Mouse (Mus musculus) hindbrain, embryonic 14.5 days (tissue): ENCODE results near the gene Klhdc8a. TPM values are rescaled to one million over a fixed set of nuclear protein-coding genes. Genes with fewer than 3 reads are reported as not detected.
A peak's percentile ranks its signal among the peaks of the same experiment; 100 is the strongest.

Source experiments
- ATAC-seq: fragments of 200-750 bp; cut with Nextera tagmentation; 2 replicates; pipeline ENCODE4 v1.8.0; 2017; ENCODE audit warnings: moderate number of reproducible peaks, mild to moderate bottlenecking, moderate TSS enrichment, moderate library complexity; ENCODE audit not compliant: low FRiP score
- DNase-seq: peaks from one replicate; pipeline ENCODE4 v3.0.0-alpha.2; 2015; ENCODE audit warnings: low spot score
- H3K27ac ChIP-seq: fragments of 300-500 bp; sonication (generic); 2 replicates; pipeline ENCODE4 v1.5.1; 2014; ENCODE audit warnings: mild to moderate bottlenecking, moderate library complexity
- H3K27me3 ChIP-seq: fragments of 300-500 bp; sonication (generic); 2 replicates; pipeline ENCODE4 v1.6.1; 2014; ENCODE audit warnings: mild to moderate bottlenecking, low read length, mixed read lengths; ENCODE audit not compliant: control insufficient read depth, insufficient read depth
- H3K36me3 ChIP-seq: fragments of 300-500 bp; sonication (generic); replicated peaks from 2 replicates; pipeline ENCODE4 v1.6.1; 2014; ENCODE audit not compliant: control insufficient read depth, insufficient read depth
- H3K4me1 ChIP-seq: fragments of 300-500 bp; sonication (generic); replicated peaks from 2 replicates; pipeline ENCODE4 v1.6.1; 2014; ENCODE audit warnings: antibody characterized with exemption, low read length, mixed read lengths; ENCODE audit not compliant: control insufficient read depth, insufficient read depth
- H3K4me2 ChIP-seq: fragments of 300-500 bp; sonication (generic); replicated peaks from 2 replicates; pipeline ENCODE4 v1.6.1; 2014; ENCODE audit warnings: mild to moderate bottlenecking, moderate library complexity
- H3K4me3 ChIP-seq: fragments of 300-500 bp; sonication (generic); replicated peaks from 2 replicates; pipeline ENCODE4 v1.5.1; 2014; ENCODE audit warnings: mild to moderate bottlenecking, low read length
- H3K9ac ChIP-seq: fragments of 300-500 bp; sonication (generic); 2 replicates; pipeline ENCODE4 v1.6.1; 2014
- H3K9me3 ChIP-seq: fragments of 300-500 bp; sonication (generic); 2 replicates; pipeline ENCODE4 v1.6.1; 2016; ENCODE audit warnings: low read length; ENCODE audit not compliant: control insufficient read depth
- WGBS: fragments of 180-500 bp; shearing (Covaris S2); extraction: QIAGEN DNeasy Blood & Tissue Kit; methylation state at CpG from one replicate; pipeline ENCODE4 v1.1.7; 2014; 5-methylcytosine and 5-hydroxymethylcytosine counted together
- polyA plus RNA-seq: library from polyadenylated mRNA; unstranded; fragments of >200 nt; fragmentation: Nextera tagmentation; extraction: Ambion mirVana; gene quantifications from 2 replicates; pipeline ENCODE4 v1.2.1, GENCODE M21; 2014

The Klhdc8a gene
- polyA plus RNA-seq, 1 experiment from 2014 or later, result 8.5 TPM

DNA sequence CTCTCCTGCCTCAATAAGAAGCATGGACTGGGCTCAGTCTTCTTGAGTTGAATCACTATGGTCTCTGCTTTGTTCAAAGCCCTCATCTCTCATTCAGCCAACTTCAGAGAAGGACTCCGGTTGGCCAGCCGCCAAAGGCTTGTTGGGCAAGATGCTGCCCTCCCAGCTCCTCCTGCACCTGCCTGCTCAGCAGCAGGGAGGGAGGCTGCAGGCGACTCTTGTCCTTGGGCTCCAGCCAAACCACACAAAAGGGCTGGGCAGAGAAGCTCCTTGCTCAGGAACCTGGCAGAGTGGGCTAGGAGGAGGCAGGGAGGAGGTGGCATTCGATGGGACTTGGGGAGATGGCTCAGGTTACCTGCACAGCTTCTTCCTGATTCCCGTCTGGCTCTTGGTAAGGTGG is 20.8 kb downstream of the Klhdc8a start:
- Histone ChIP-seq H3K4me2 (peak overlapping the region; percentile 80), H3K9me3 (no peaks in the 10 kb centered on the region), H3K27me3 (no peaks in the 10 kb centered on the region), H3K9ac (peak overlapping the region; percentile 18; the same call in 1 of the 2 replicates), H3K36me3 (no peaks in the 10 kb centered on the region), H3K27ac (peak overlapping the region; percentile 58), H3K4me3 (no peak overlapping the region), H3K4me1 (peaks cover 63% of the 10 kb centered on the region)
- 19% methylated on average over 5 of the region's 5 CpGs for WGBS
- DNase-seq (peak; percentile 50), ATAC-seq (no peak; the same call in 1 of the 2 replicates)

GRCm38 (mm10) chr1:132321821-132322580 is 23.6 kb downstream of the Klhdc8a start:
- H3K9ac ChIP-seq, result peak overlapping the region; percentile 55
- H3K9me3 ChIP-seq, result no peaks in the 10 kb centered on the region
- DNase-seq (peak; percentile 44), ATAC-seq (no peak)
- no peaks in the 10 kb centered on the region for H3K36me3 ChIP-seq
- no peaks in the 10 kb centered on the region for H3K27me3 ChIP-seq
- H3K27ac ChIP-seq, result peak overlapping the region; percentile 94
- H3K4me1 ChIP-seq, result peaks cover 72% of the 10 kb centered on the region
- peak overlapping the region; percentile 16; the same call in 1 of the 2 replicates for H3K4me2 ChIP-seq
- H3K4me3 ChIP-seq, result no peak overlapping the region
- WGBS, result 31% methylated on average over 7 of the region's 7 CpGs

DNA sequence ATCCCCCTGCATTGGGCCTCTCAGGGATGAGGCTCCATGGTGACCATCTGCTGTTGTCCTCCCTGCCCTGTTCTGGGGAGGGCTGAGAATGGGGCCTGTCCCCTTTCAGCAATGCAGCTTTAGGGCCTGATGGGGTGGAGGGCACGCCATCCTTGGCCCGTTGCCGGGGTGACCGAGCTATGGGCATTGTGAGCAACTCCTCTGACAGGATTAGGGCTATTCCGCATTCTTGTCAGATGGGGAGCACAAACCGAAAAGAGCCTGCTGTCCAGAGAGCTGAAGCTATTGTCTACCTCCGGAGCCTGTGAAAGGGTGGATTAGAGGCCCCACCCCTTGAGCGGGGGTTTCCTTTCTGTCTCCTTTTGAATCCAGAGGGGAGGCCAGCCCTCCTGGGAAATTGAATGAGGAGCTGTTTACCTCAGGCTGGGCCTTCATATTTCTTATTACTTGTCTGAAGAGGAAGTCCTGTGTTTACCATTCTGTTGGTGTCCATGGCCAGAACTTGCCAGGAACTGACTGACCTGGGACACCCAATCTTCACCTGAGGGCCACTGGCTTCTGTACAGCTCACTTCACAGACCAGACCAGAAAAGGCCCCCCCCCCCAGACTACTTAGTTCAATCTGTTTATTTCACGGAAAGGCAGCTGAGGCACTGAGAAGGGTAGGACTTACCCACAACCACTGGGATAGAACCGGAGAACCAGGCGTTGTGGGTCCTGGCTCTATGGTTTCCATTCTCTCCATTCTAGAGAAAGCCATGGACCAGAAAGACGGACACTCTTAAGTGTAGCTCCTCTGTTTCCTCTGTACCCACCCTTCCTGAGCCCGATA is 24.5 kb downstream of the Klhdc8a start:
- 11% methylated on average over 13 of the region's 13 CpGs for WGBS
- Histone ChIP-seq H3K27ac (peak overlapping the region; percentile 94), H3K9ac (peak overlapping the region; percentile 55), H3K36me3 (0 out of 2 replicates have a peak, but pooled peaks cover under 1% of the 10 kb centered on the region), H3K4me2 (peak overlapping the region; percentile 16; the same call in 1 of the 2 replicates), H3K27me3 (no peaks in the 10 kb centered on the region), H3K9me3 (no peaks in the 10 kb centered on the region), H3K4me1 (peaks cover 72% of the 10 kb centered on the region), H3K4me3 (no peak overlapping the region)
- ATAC-seq (peak; percentile 88), DNase-seq (peak; percentile 73)

- Histone ChIP-seq H3K36me3 (peaks cover 26% of the 10 kb centered on the region), H3K9me3 (no peaks in the 10 kb centered on the region), H3K4me2 (no peak overlapping the region), H3K4me1 (peaks cover 48% of the 10 kb centered on the region), H3K27ac (peak overlapping the region; percentile 52), H3K27me3 (no peaks in the 10 kb centered on the region), H3K9ac (no peak overlapping the region), H3K4me3 (no peak overlapping the region)
- peak; percentile 79 for DNase-seq
- peak; percentile 26; the same call in 1 of the 2 replicates for ATAC-seq
- 33% methylated on average over 9 of the region's 9 CpGs for WGBS
These were observed 28.4 kb downstream of the Klhdc8a start for GRCm38 (mm10) chr1:132326777-132327176.

GRCm38 (mm10) chr1:132327477-132327876 is 29.1 kb downstream of the Klhdc8a start:
- H3K9me3 ChIP-seq, result no peaks in the 10 kb centered on the region
- no peak overlapping the region for H3K4me2 ChIP-seq
- peaks cover 29% of the 10 kb centered on the region for H3K36me3 ChIP-seq
- H3K4me3 ChIP-seq, result no peak overlapping the region
- peaks cover 44% of the 10 kb centered on the region for H3K4me1 ChIP-seq
- ATAC-seq, result no peak
- no peak for DNase-seq
- H3K27me3 ChIP-seq, result no peaks in the 10 kb centered on the region
- 75% methylated on average over 17 of the region's 17 CpGs for WGBS
- H3K9ac ChIP-seq, result no peak overlapping the region
- peak overlapping the region; percentile 48; the same call in 1 of the 2 replicates for H3K27ac ChIP-seq

- whole genome bisulfite sequencing, result 95% methylated on average over 3 of the region's 3 CpGs
- ATAC-seq, result no peak
- H3K9ac ChIP-seq, result no peak overlapping the region
- H3K27me3 ChIP-seq, result no peaks in the 10 kb centered on the region
- H3K4me2 ChIP-seq, result no peak overlapping the region
- H3K27ac ChIP-seq, result no peak overlapping the region
- DNase-seq, result no peak
- no peaks in the 10 kb centered on the region for H3K9me3 ChIP-seq
- H3K4me3 ChIP-seq, result no peak overlapping the region
- peaks cover 42% of the 10 kb centered on the region for H3K4me1 ChIP-seq
- H3K36me3 ChIP-seq, result peaks cover 29% of the 10 kb centered on the region
These were observed 30.1 kb downstream of the Klhdc8a start for GRCm38 (mm10) chr1:132328565-132328964.

- no peaks in the 10 kb centered on the region for H3K9me3 ChIP-seq
- H3K27ac ChIP-seq, result no peak overlapping the region
- peaks cover 42% of the 10 kb centered on the region for H3K4me1 ChIP-seq
- no peak overlapping the region for H3K4me2 ChIP-seq
- H3K27me3 ChIP-seq, result no peaks in the 10 kb centered on the region
- DNase-seq, result no peak
- H3K9ac ChIP-seq, result no peak overlapping the region
- no peak overlapping the region for H3K4me3 ChIP-seq
- 88% methylated on average over 7 of the region's 7 CpGs for WGBS
- peaks cover 29% of the 10 kb centered on the region for H3K36me3 ChIP-seq
- no peak for ATAC-seq
These were observed 31.2 kb downstream of the Klhdc8a start for GRCm38 (mm10) chr1:132329656-132330055.

GRCm38 (mm10) chr1:132330397-132330796 is 32.0 kb downstream of the Klhdc8a start:
- no peak overlapping the region for H3K4me3 ChIP-seq
- H3K9me3 ChIP-seq, result no peaks in the 10 kb centered on the region
- no peak overlapping the region for H3K4me2 ChIP-seq
- no peak overlapping the region for H3K27ac ChIP-seq
- peaks cover 29% of the 10 kb centered on the region for H3K36me3 ChIP-seq
- DNase-seq, result no peak
- WGBS, result 59% methylated on average over 15 of the region's 15 CpGs
- peaks cover 47% of the 10 kb centered on the region for H3K4me1 ChIP-seq
- H3K27me3 ChIP-seq, result no peaks in the 10 kb centered on the region
- H3K9ac ChIP-seq, result no peak overlapping the region
- ATAC-seq, result no peak

DNA sequence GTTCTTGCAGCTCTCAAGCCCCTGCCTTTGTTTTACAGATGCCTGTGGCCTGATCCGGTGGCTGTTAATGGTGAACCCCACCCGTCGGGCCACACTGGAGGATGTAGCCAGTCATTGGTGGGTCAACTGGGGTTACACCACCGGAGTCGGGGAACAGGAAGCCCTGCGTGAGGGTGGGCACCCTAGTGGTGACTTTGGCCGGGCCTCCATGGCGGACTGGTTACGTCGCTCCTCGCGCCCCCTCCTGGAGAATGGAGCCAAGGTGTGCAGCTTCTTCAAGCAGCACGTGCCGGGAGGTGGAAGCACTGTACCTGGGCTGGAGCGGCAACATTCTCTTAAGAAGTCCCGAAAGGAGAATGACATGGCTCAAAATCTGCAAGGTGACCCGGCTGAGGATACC is 32.9 kb downstream of the Klhdc8a start:
- 84% methylated on average over 17 of the region's 17 CpGs for WGBS
- DNase-seq (no peak), ATAC-seq (no peak)
- Histone ChIP-seq H3K4me1 (peaks cover 52% of the 10 kb centered on the region), H3K36me3 (peaks cover 29% of the 10 kb centered on the region), H3K9ac (no peak overlapping the region), H3K27me3 (no peaks in the 10 kb centered on the region), H3K27ac (no peak overlapping the region), H3K9me3 (no peaks in the 10 kb centered on the region), H3K4me2 (no peak overlapping the region), H3K4me3 (no peak overlapping the region)
